Mouse (Mus musculus) adrenal gland, postnatal 10 days (tissue): ENCODE data around the gene Spty2d1. TPM values are rescaled to one million over a fixed set of nuclear protein-coding genes. Genes with fewer than 3 reads are reported as not detected.
"Not testable (repeated sequence)": the region's sequence is repeated elsewhere in the genome, so short reads cannot be mapped to it uniquely, and the experiment has no call there.

Experiments
- DNase-seq: peaks from one replicate; pipeline ENCODE4 v3.0.0; 2021; ENCODE audit warnings: mixed read lengths
- total RNA-seq, 2 experiments: library from RNA; stranded (reverse); gene quantifications; 2 replicates each; pipeline ENCODE4 v1.2.3; 2021

Spty2d1 gene
- total RNA-seq, 2 experiments from 2014 or later, result 14.4 to 19.3 TPM

DNA sequence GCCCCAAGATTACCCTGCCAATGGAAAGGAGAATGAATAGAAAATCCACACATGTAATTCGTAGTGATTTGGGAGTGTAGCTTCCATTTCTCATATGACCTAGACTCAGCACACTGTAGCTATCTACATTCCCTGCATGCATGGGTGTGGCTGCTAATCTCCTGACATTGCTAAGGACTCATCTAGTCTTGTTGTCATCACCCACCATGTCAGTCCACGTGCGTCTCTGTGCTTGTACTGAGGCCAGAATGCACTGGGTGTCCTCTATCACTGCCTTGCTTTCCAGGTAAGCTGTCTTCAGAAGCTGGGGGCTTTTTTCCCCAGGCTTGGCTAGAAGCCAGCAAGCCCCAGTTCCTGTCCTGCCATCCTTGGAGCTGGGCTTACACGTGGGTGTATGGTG, 18.8 kb downstream of the Spty2d1 start:
- not testable (repeated sequence) for DNase-seq

- no peak for DNase-seq
Observed at GRCm38 (mm10) chr7:46987073-46987472, 21.1 kb downstream of the Spty2d1 start.

- no peak for DNase-seq
Observed at GRCm38 (mm10) chr7:46986646-46987045, 21.6 kb downstream of the Spty2d1 start.

GRCm38 (mm10) chr7:46985718-46986505, 22.3 kb downstream of the Spty2d1 start:
- peak; percentile 37 for DNase-seq

- DNase-seq, result no peak
Observed at GRCm38 (mm10) chr7:46983280-46983679, 24.9 kb downstream of the Spty2d1 start, which contains the start of gene Gm9999. TSS of gene Gm9999 (plus strand) at chr7:46983580.

GRCm38 (mm10) chr7:46975456-46975855, 32.8 kb downstream of the Spty2d1 start:
- no peak for DNase-seq

GRCm38 (mm10) chr7:46974648-46975047, 33.6 kb downstream of the Spty2d1 start:
- DNase-seq, result no peak

DNA sequence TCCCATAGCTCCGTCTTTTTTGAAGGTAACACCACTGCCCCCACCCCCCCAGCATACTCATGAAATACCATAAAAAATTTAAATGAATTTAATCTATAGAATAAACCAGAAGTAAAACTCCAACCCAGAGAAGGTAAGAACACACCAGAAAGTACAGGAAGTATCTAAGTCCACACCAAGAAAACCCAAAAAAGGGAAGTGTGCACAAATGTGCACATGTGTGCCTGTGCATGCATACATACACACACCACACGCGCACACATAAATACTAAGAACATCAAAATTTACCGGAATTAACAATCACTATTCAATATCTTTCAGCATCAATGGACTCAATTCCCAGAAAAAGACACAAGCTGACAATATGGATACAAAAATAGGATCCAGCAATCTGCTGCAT, 38.3 kb downstream of the Spty2d1 start:
- DNase-seq, result no peak

- DNase-seq, result no peak
Observed at GRCm38 (mm10) chr7:46964070-46964469, 44.1 kb downstream of the Spty2d1 start.

DNA sequence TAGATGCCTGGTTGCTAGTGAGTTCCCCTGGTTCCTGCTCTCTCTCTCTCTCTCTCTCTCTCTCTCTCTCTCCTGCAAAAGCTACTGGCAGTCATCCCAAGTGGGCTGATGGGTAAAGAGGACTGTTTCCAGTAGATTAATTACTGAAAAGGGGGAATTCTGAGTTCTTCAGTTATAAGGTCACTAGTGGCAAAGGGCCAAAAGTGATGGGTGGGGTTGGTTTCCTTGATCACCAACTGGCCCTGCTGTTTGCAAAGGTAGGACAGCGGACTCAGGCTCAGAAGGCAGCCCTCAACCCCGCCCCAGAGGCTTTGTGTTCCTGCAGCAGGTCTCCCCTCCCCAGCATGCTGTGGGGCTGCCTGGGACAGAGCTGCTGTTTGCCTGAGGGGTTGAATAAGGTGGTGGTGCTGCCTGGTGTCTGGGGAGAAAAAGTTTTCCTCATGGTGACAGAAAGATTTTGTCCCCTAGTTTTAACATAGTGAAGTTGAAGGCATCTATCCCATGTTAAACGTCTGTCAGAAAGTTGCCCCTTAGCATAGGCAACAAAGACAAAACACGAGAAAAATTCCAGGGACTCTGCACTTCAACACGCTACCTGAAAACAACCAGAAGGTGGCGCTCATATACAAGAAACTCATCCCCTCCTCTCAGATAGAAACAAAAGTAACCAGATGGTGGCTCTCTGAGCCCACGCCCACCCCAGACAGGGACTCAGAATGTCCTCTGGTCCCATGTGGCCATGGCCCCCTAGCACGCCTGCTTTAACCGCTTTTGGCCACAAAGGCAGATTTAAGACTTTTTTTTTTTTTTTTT, 45.2 kb downstream of the Spty2d1 start:
- peak; percentile 71 for DNase-seq

DNA sequence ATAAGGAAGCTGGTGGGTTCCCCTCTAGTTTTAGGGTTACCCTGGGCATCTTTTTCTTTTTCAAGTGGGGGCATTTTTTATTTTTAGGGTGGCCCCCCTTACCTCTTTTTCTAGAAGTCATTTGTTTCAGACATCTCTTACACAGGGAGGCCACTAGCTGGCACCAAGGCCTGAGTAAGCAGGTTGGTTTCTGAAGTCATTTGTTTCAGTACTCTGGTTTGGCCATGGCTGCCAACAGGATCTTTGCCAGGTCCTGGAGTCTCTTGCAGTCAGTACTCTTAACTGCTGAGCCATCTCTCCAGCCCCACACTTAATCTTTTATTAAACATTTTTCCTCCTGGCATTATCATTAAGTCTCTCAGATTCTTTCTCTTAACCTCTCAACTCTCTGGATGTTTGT, 46.1 kb downstream of the Spty2d1 start:
- DNase-seq, result peak; percentile 42

GRCm38 (mm10) chr7:46960991-46961390, 47.2 kb downstream of the Spty2d1 start:
- no peak for DNase-seq

GRCm38 (mm10) chr7:46958853-46959252, 49.4 kb downstream of the Spty2d1 start:
- no peak for DNase-seq

GRCm38 (mm10) chr7:46957831-46958691, 50.1 kb downstream of the Spty2d1 start, which contains the start of gene Uevld:
TSS of gene Uevld (minus strand) at chr7:46958527.
- peak; percentile 98 for DNase-seq

Other genes starting within 250 kb of the Spty2d1 start
- gene Hps5, start 212.3 kb downstream of the Spty2d1 start, total RNA-seq, result 10 to 100 TPM; 21.7 to 21.9 TPM
- 10 to 100 TPM; 36.1 to 37.1 TPM for gene Gtf2h1, start 212.3 kb downstream of the Spty2d1 start, total RNA-seq
- gene Ldha, start 166.9 kb downstream of the Spty2d1 start, total RNA-seq, result 100 to 1,000 TPM; 693 to 863 TPM
- gene Ldhc, start 147.2 kb downstream of the Spty2d1 start, total RNA-seq, result not detected
- gene Tsg101, start 88.4 kb downstream of the Spty2d1 start, total RNA-seq, result 10 to 100 TPM; 68.6 to 69.5 TPM
- 10 to 100 TPM; 22.8 TPM for gene Uevld, start 49.9 kb downstream of the Spty2d1 start, total RNA-seq
- not detected for gene Gm9999, start 24.8 kb downstream of the Spty2d1 start, total RNA-seq
- 10 to 100 TPM; 27.0 to 32.5 TPM for gene Tmem86a, start 42.2 kb upstream of the Spty2d1 start, total RNA-seq
- 1 to 10 TPM in 1 of 2 experiments, under 1 TPM in 1; 0.81 to 1.5 TPM for gene Ptpn5, start 125.3 kb upstream of the Spty2d1 start, total RNA-seq
- gene Mrgpra6, start 196.5 kb upstream of the Spty2d1 start, total RNA-seq, result not detected
- gene Mrgpra9, start 244.4 kb upstream of the Spty2d1 start, total RNA-seq, result not detected